Mouse (Mus musculus) olfactory bulb, adult 2 months (tissue): ENCODE data around the gene Olfr133.

ENCODE experiments used
- CTCF ChIP-seq: fragments of 200-500 bp; IDR thresholded peaks from 2 replicates; pipeline ENCODE4 v1.5.1; 2012; ENCODE audit warnings: low read depth, mild to moderate bottlenecking, low read length, moderate library complexity; ENCODE audit not compliant: insufficient read depth
- POLR2A ChIP-seq: fragments of 200-500 bp; IDR thresholded peaks from 2 replicates; pipeline ENCODE4 v1.6.1; 2012; ENCODE audit warnings: mild to moderate bottlenecking, low read depth, low read length, moderate library complexity; ENCODE audit not compliant: insufficient read depth

DNA sequence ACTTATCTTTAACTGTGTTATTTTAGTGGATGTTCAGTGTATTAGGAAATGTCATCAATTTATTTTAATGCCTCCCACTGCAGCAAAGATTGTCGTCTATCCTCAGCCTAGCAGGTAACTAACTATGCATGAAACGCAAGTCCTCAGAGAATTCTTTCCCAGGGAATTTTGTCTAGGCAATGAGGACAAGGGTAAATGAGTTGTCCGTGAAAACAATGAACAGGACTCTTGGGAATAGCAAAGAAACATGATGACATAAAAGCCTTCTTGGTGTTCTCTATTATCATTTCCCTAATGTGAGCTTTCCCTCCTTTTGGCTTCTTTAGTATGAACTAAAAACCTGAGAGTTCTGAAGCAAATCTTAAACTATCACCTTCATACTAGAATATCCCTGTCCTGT lies 26.0 kb downstream of the Olfr133 start, which contains the start of gene Olfr134:
- TF ChIP-seq POLR2A (no peak), CTCF (no peak)
